13 mouse cellular contexts compared by ENCODE assay signal in the genomic region with DNA sequence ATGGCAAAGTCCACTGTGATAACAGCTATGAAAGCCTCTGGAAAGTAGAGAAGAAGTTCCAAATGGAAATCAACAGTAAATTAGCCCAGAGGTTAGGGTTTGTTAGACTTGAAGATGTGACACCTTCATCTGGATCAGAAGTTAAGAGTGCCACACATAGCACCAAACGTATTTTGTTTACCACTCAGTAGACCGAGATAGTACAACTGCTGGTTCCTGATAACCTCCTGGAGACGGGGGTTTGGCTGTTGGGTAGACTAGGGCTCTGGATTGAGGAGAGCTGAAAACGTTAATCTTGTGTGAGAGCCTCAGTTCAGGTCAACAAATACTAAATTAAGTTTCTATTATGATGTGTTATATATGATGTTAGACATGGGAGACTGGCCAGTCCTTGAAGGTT. TPM values are rescaled to one million over a fixed set of nuclear protein-coding genes. Genes with fewer than 3 reads are reported as not detected.
A peak's percentile ranks its signal among the peaks of the same experiment; 100 is the strongest.
DNase-seq lines count a peak whose midpoint lies in the region; ATAC-seq and TF ChIP-seq lines count a peak whose summit lies in the region.
"Had no signal": no experiment of that assay in that cellular context is flagged by ENCODE, and none has a peak within 500 bp of the region (broad histone marks: within the 10 kb centered on the region; RNA-seq: fewer than 3 reads in every experiment).

No protein-coding gene starts in this region.

- H3K9me3 ChIP-seq in midbrain, embryonic 13.5 days: no peaks in the 10 kb centered on the region
- H3K9me3 ChIP-seq in midbrain, embryonic 11.5 days (ENCODE audit: control insufficient read depth, low read length): no peaks in the 10 kb centered on the region
- no peaks in the 10 kb centered on the region for H3K9me3 ChIP-seq in limb, embryonic 14.5 days (ENCODE audit: control insufficient read depth, low read length)
- no peaks in the 10 kb centered on the region for H3K9me3 ChIP-seq in neural tube, embryonic 15.5 days (replicated peaks)

- 93% methylated on average over 4 of the region's 4 CpGs for WGBS in midbrain, embryonic 13.5 days
- WGBS in midbrain, embryonic 11.5 days: 90% methylated on average over 4 of the region's 4 CpGs
- WGBS in limb, embryonic 14.5 days: 85% methylated on average over 4 of the region's 4 CpGs
- WGBS in neural tube, embryonic 15.5 days: 94% methylated on average over 4 of the region's 4 CpGs

- no peak overlapping the region for H3K9ac ChIP-seq in midbrain, embryonic 13.5 days (replicated peaks)
- H3K9ac ChIP-seq in midbrain, embryonic 11.5 days (ENCODE audit: low read length): no peak overlapping the region
- no peak overlapping the region for H3K9ac ChIP-seq in limb, embryonic 14.5 days (ENCODE audit: low read depth, low read length, severe bottlenecking)
- H3K9ac ChIP-seq in neural tube, embryonic 15.5 days (replicated peaks): no peak overlapping the region

- TF ChIP-seq POLR2A in limb, embryonic 14.5 days (IDR thresholded peaks at IDR 0.05; ENCODE audit: borderline replicate concordance, extremely low read depth, insufficient read depth, insufficient read length): no peak

- no peak for DNase-seq in midbrain, embryonic 11.5 days (ENCODE audit: low spot score, missing footprints)
- DNase-seq in limb, embryonic 14.5 days (ENCODE audit: low spot score): no peak
- no peak for DNase-seq in right cerebral cortex, adult 18-20 months
- no peak for DNase-seq in cerebellum, postnatal 14 days
- DNase-seq: adrenal gland, adult 8-10 months; lung, postnatal 10 days had no signal

- H3K4me1 ChIP-seq in midbrain, embryonic 13.5 days (replicated peaks): peaks cover 49% of the 10 kb centered on the region
- peaks cover 12% of the 10 kb centered on the region; the same call in 1 of the 2 replicates for H3K4me1 ChIP-seq in midbrain, embryonic 11.5 days (ENCODE audit: control insufficient read depth, insufficient read depth, low read length)
- peaks cover 30% of the 10 kb centered on the region for H3K4me1 ChIP-seq in limb, embryonic 14.5 days (ENCODE audit: control insufficient read depth, insufficient read depth, low read length)
- H3K4me1 ChIP-seq in neural tube, embryonic 15.5 days: peaks cover 36% of the 10 kb centered on the region

- H3K27ac ChIP-seq in midbrain, embryonic 13.5 days: no peak overlapping the region
- H3K27ac ChIP-seq in midbrain, embryonic 11.5 days (ENCODE audit: low read depth, low read length): no peak overlapping the region
- no peak overlapping the region for H3K27ac ChIP-seq in limb, embryonic 14.5 days (replicated peaks; ENCODE audit: low read depth, low read length)
- H3K27ac ChIP-seq in neural tube, embryonic 15.5 days (replicated peaks): no peak overlapping the region

- H3K36me3 ChIP-seq in midbrain, embryonic 13.5 days: no peaks in the 10 kb centered on the region
- no peaks in the 10 kb centered on the region for H3K36me3 ChIP-seq in midbrain, embryonic 11.5 days (ENCODE audit: control insufficient read depth, insufficient read depth, low read length)
- H3K36me3 ChIP-seq in limb, embryonic 14.5 days (ENCODE audit: control insufficient read depth, insufficient read depth, low read length): no peaks in the 10 kb centered on the region
- no peaks in the 10 kb centered on the region for H3K36me3 ChIP-seq in neural tube, embryonic 15.5 days

- peak overlapping the region; percentile 60; the same call in 1 of the 2 replicates for H3K4me3 ChIP-seq in midbrain, embryonic 13.5 days (replicated peaks)
- no peak overlapping the region for H3K4me3 ChIP-seq in midbrain, embryonic 11.5 days (ENCODE audit: low read depth, low read length)
- 0 out of 2 replicates have a peak overlapping the region, but pooled peaks have one; percentile 90 for H3K4me3 ChIP-seq in limb, embryonic 14.5 days (replicated peaks; ENCODE audit: low read length)
- no peak overlapping the region for H3K4me3 ChIP-seq in neural tube, embryonic 15.5 days (replicated peaks)

- H3K4me2 ChIP-seq in midbrain, embryonic 13.5 days (replicated peaks): peak overlapping the region; percentile 61
- H3K4me2 ChIP-seq in midbrain, embryonic 11.5 days: no peak overlapping the region
- peak overlapping the region; percentile 15; the same call in 1 of the 2 replicates for H3K4me2 ChIP-seq in limb, embryonic 14.5 days (replicated peaks; ENCODE audit: low read depth, low read length, severe bottlenecking)
- peak overlapping the region; percentile 90 for H3K4me2 ChIP-seq in neural tube, embryonic 15.5 days

- ATAC-seq in midbrain, embryonic 13.5 days: no peak
- no peak for ATAC-seq in midbrain, embryonic 11.5 days (ENCODE audit: low FRiP score)
- ATAC-seq in erythroblast, adult 5-6 weeks (replicated peaks; ENCODE audit: low FRiP score, poor library complexity, severe bottlenecking): peak; percentile 65
- ATAC-seq in limb, embryonic 14.5 days (ENCODE audit: low FRiP score, low read depth): no peak
- ATAC-seq in neural tube, embryonic 15.5 days (ENCODE audit: low FRiP score): no peak
- ATAC-seq: inflammation-experienced regulatory T-cells, adult 6 months had no signal

- H3K27me3 ChIP-seq in midbrain, embryonic 13.5 days: no peaks in the 10 kb centered on the region
- no peaks in the 10 kb centered on the region for H3K27me3 ChIP-seq in midbrain, embryonic 11.5 days (ENCODE audit: control insufficient read depth, insufficient read depth, low read length)
- H3K27me3 ChIP-seq in limb, embryonic 14.5 days (ENCODE audit: control insufficient read depth, insufficient read depth, low read length): no peaks in the 10 kb centered on the region
- no peaks in the 10 kb centered on the region for H3K27me3 ChIP-seq in neural tube, embryonic 15.5 days (replicated peaks)

RNA-seq across cellular contexts. Expression of gene Cdr2, which starts 2.1 kb away (rescaled TPM):
- 14.7 and 15.6 TPM in 2 replicates for polyA plus RNA-seq in midbrain, embryonic 13.5 days (2015; fragmentation: Nextera tagmentation; extraction: Ambion mirVana)
- polyA plus RNA-seq in midbrain, embryonic 11.5 days (2014; fragmentation: Nextera tagmentation; extraction: Ambion mirVana): 17.6 and 18.0 TPM in 2 replicates
- 501 and 553 TPM in 2 replicates for total RNA-seq in erythroblast, adult 5-6 weeks (2015; ENCODE audit: low replicate concordance)
- total RNA-seq in erythroblast, adult 5-6 weeks (2017; ENCODE audit: low replicate concordance): 1,057 and 1,255 TPM in 2 replicates
- 28.9 and 36.2 TPM in 2 replicates for polyA plus RNA-seq in limb, embryonic 14.5 days (2012; rRNA removed)
- polyA plus RNA-seq in limb, embryonic 14.5 days (2014; fragmentation: Nextera tagmentation; extraction: Ambion mirVana): 17.0 and 19.4 TPM in 2 replicates
- polyA plus RNA-seq in neural tube, embryonic 15.5 days (2015; fragmentation: Nextera tagmentation; extraction: Ambion mirVana): 14.0 and 14.5 TPM in 2 replicates

RNA-seq across cellular contexts. Expression of gene Mfsd13b, which starts 2.3 kb away (rescaled TPM):
- polyA plus RNA-seq in midbrain, embryonic 13.5 days (2015; fragmentation: Nextera tagmentation; extraction: Ambion mirVana): not detected in 2 replicates
- 0.19 and 0.29 TPM in 2 replicates for polyA plus RNA-seq in midbrain, embryonic 11.5 days (2014; fragmentation: Nextera tagmentation; extraction: Ambion mirVana)
- total RNA-seq in erythroblast, adult 5-6 weeks (2015; ENCODE audit: low replicate concordance): not detected in 2 replicates
- total RNA-seq in erythroblast, adult 5-6 weeks (2017; ENCODE audit: low replicate concordance): 0.26 TPM in 1 of 2 replicates, not detected in the other
- polyA plus RNA-seq in limb, embryonic 14.5 days (2012; rRNA removed): 0.26 and 0.55 TPM in 2 replicates
- polyA plus RNA-seq in limb, embryonic 14.5 days (2014; fragmentation: Nextera tagmentation; extraction: Ambion mirVana): 0.36 TPM in 1 of 2 replicates, not detected in the other
- polyA plus RNA-seq in neural tube, embryonic 15.5 days (2015; fragmentation: Nextera tagmentation; extraction: Ambion mirVana): 0.22 and 0.28 TPM in 2 replicates
- total RNA-seq: ES-E14; gastrocnemius, adult 18-20 months had no signal
- polyA plus RNA-seq: inflammation-experienced regulatory T-cells, adult 6 months; neural tube, embryonic 11.5 days had no signal

RNA-seq across cellular contexts. Expression of gene Mettl9, which starts 54.2 kb away (rescaled TPM):
- polyA plus RNA-seq in midbrain, embryonic 13.5 days (2015; fragmentation: Nextera tagmentation; extraction: Ambion mirVana): 210 and 214 TPM in 2 replicates
- 284 and 290 TPM in 2 replicates for polyA plus RNA-seq in midbrain, embryonic 11.5 days (2014; fragmentation: Nextera tagmentation; extraction: Ambion mirVana)
- total RNA-seq in erythroblast, adult 5-6 weeks (2015; ENCODE audit: low replicate concordance): 29.2 and 54.1 TPM in 2 replicates
- total RNA-seq in erythroblast, adult 5-6 weeks (2017; ENCODE audit: low replicate concordance): 38.6 and 72.2 TPM in 2 replicates
- polyA plus RNA-seq in limb, embryonic 14.5 days (2012; rRNA removed): 91.6 and 94.8 TPM in 2 replicates
- polyA plus RNA-seq in limb, embryonic 14.5 days (2014; fragmentation: Nextera tagmentation; extraction: Ambion mirVana): 188 and 197 TPM in 2 replicates
- 169 and 173 TPM in 2 replicates for polyA plus RNA-seq in neural tube, embryonic 15.5 days (2015; fragmentation: Nextera tagmentation; extraction: Ambion mirVana)

Comparison
In these comparisons a context has a peak if more than half of its experiments do, and no peak if none do; other contexts are left out.
1. H3K4me3 ChIP-seq: peak in midbrain, embryonic 13.5 days (single experiment) and limb, embryonic 14.5 days (single experiment); none in midbrain, embryonic 11.5 days (single experiment) and neural tube, embryonic 15.5 days (single experiment).